Comparison of ENCODE assay signal across 13 mouse cellular contexts in genomic region chr14:101973171-101973570, GRCm38 (mm10).
"Had no signal": no experiment of that assay in that cellular context is flagged by ENCODE, and none has a peak within 500 bp of the region (broad histone marks: within the 10 kb centered on the region; RNA-seq: fewer than 3 reads in every experiment).

No protein-coding gene starts in this region.

- H3K9ac ChIP-seq: intestine, embryonic 15.5 days; liver, embryonic 13.5 days had no signal

- H3K4me2 ChIP-seq: intestine, embryonic 15.5 days; liver, embryonic 13.5 days had no signal

- H3K27me3 ChIP-seq: intestine, embryonic 15.5 days; liver, embryonic 13.5 days had no signal

- H3K36me3 ChIP-seq: intestine, embryonic 15.5 days; liver, embryonic 13.5 days had no signal

- DNase-seq: kidney, adult 9 months; kidney, postnatal 36 days; layer of hippocampus, postnatal 36 days; liver, embryonic 13.5 days; lung, adult 2 months; lung, postnatal 14 days; lung, postnatal 4 days; midbrain, embryonic 14.5 days; thymus, adult 2 months; thymus, postnatal 14 days; thymus, postnatal 4 days had no signal

- ATAC-seq: intestine, embryonic 15.5 days had no signal

- H3K9me3 ChIP-seq: intestine, embryonic 15.5 days; liver, embryonic 13.5 days had no signal

- H3K4me1 ChIP-seq: intestine, embryonic 15.5 days; liver, embryonic 13.5 days had no signal

- H3K27ac ChIP-seq: intestine, embryonic 15.5 days; left cerebral cortex, adult 2 months; liver, embryonic 13.5 days had no signal

- H3K4me3 ChIP-seq: intestine, embryonic 15.5 days; left cerebral cortex, adult 2 months; liver, embryonic 13.5 days had no signal
